19 mouse cellular contexts compared by ENCODE assay signal in genomic region chr2:153859581-153859980, GRCm38 (mm10). TPM values are rescaled to one million over a fixed set of nuclear protein-coding genes. Genes with fewer than 3 reads are reported as not detected.
"Had no signal": no experiment of that assay in that cellular context is flagged by ENCODE, and none has a peak within 500 bp of the region (broad histone marks: within the 10 kb centered on the region; RNA-seq: fewer than 3 reads in every experiment).

No protein-coding gene starts in this region.

- H3K36me3 ChIP-seq: limb, embryonic 13.5 days; liver, embryonic 15.5 days; midbrain, embryonic 13.5 days; neural tube, embryonic 15.5 days had no signal

- H3K4me2 ChIP-seq: limb, embryonic 13.5 days; liver, embryonic 15.5 days; midbrain, embryonic 13.5 days; neural tube, embryonic 15.5 days had no signal

- DNase-seq: kidney, postnatal 14 days; lung, adult 2 months; lung, postnatal 36 days; thymus, postnatal 4 days had no signal

- H3K4me1 ChIP-seq: limb, embryonic 13.5 days; liver, embryonic 15.5 days; midbrain, embryonic 13.5 days; neural tube, embryonic 15.5 days had no signal

- H3K27ac ChIP-seq: limb, embryonic 13.5 days; liver, embryonic 15.5 days; midbrain, embryonic 13.5 days; neural tube, embryonic 15.5 days; stomach, postnatal 0 days had no signal

- H3K4me3 ChIP-seq: limb, embryonic 13.5 days; liver, embryonic 15.5 days; midbrain, embryonic 13.5 days; myocyte; neural tube, embryonic 15.5 days had no signal

- ATAC-seq: lung, postnatal 0 days; midbrain, embryonic 13.5 days had no signal

- H3K9me3 ChIP-seq: limb, embryonic 13.5 days; liver, embryonic 15.5 days; midbrain, embryonic 13.5 days; neural tube, embryonic 15.5 days had no signal

- H3K27me3 ChIP-seq: limb, embryonic 13.5 days; liver, embryonic 15.5 days; neural tube, embryonic 15.5 days had no signal

- H3K9ac ChIP-seq: limb, embryonic 13.5 days; liver, embryonic 15.5 days; midbrain, embryonic 13.5 days; neural tube, embryonic 15.5 days had no signal

RNA-seq across cellular contexts. Expression of gene Sun5, which starts 11.3 kb away (rescaled TPM):
- total RNA-seq: layer of hippocampus, postnatal 25 days; left cerebral cortex, adult 8-10 months; left cerebral cortex, postnatal 36 days; liver, adult 2 months; megakaryocyte progenitor cell, adult 5-6 weeks; midbrain, postnatal 0 days had no signal
- polyA plus RNA-seq: large intestine, adult 2 months; limb, embryonic 13.5 days; liver, adult 2 months; liver, embryonic 15.5 days; lung, adult 2 months; lung, postnatal 0 days; midbrain, embryonic 13.5 days; midbrain, postnatal 0 days; myocyte; neural tube, embryonic 11.5 days; neural tube, embryonic 15.5 days; stomach, postnatal 0 days had no signal

RNA-seq across cellular contexts. Expression of gene Bpifb2, which starts 15.3 kb away (rescaled TPM):
- total RNA-seq: layer of hippocampus, postnatal 25 days; left cerebral cortex, adult 8-10 months; left cerebral cortex, postnatal 36 days; liver, adult 2 months; megakaryocyte progenitor cell, adult 5-6 weeks had no signal
- polyA plus RNA-seq: large intestine, adult 2 months; limb, embryonic 13.5 days; liver, adult 2 months; liver, embryonic 15.5 days; lung, adult 2 months; lung, postnatal 0 days; midbrain, embryonic 13.5 days; myocyte; neural tube, embryonic 11.5 days; neural tube, embryonic 15.5 days; stomach, postnatal 0 days had no signal

RNA-seq across cellular contexts. Expression of gene Bpifb6, which starts 40.6 kb away (rescaled TPM):
- total RNA-seq: layer of hippocampus, postnatal 25 days; left cerebral cortex, adult 8-10 months; left cerebral cortex, postnatal 36 days; liver, adult 2 months; megakaryocyte progenitor cell, adult 5-6 weeks had no signal
- polyA plus RNA-seq: large intestine, adult 2 months; limb, embryonic 13.5 days; liver, adult 2 months; liver, embryonic 15.5 days; lung, adult 2 months; lung, postnatal 0 days; midbrain, embryonic 13.5 days; midbrain, postnatal 0 days; myocyte; neural tube, embryonic 11.5 days; stomach, postnatal 0 days had no signal

RNA-seq across cellular contexts. Expression of gene Bpifb3, which starts 58.4 kb away (rescaled TPM):
- total RNA-seq: layer of hippocampus, postnatal 25 days; left cerebral cortex, adult 8-10 months; left cerebral cortex, postnatal 36 days; liver, adult 2 months; megakaryocyte progenitor cell, adult 5-6 weeks had no signal
- polyA plus RNA-seq: large intestine, adult 2 months; limb, embryonic 13.5 days; liver, adult 2 months; liver, embryonic 15.5 days; lung, adult 2 months; lung, postnatal 0 days; midbrain, embryonic 13.5 days; midbrain, postnatal 0 days; myocyte; neural tube, embryonic 11.5 days; neural tube, embryonic 15.5 days had no signal
